Mouse (Mus musculus): ENCODE measurements around the gene Hcrt. TPM values are rescaled to one million over a fixed set of nuclear protein-coding genes. Genes with fewer than 3 reads are reported as not detected.

Hcrt gene
- total RNA-seq, 2 experiments from 2014 or later, result not detected

- intact Hi-C loops (cut with DNase I), result loop anchor here (1.0 to 2.0 kb wide), 2 partner anchors 47 to 191 kb away; no protein-coding TSS in a partner anchor
- peak; percentile 83 to 93 for DNase-seq (ENCODE audit: extremely low spot score in 1 of 2, low spot score in 2 of 2)
- Histone ChIP-seq H3K27ac (peak overlapping the region; percentile 69), H3K4me3 (peak overlapping the region; percentile 46)
- TF ChIP-seq CTCF (IDR thresholded peaks at IDR 0.05), result peak; percentile 85
These were observed 1.1 kb downstream of the Hcrt start for GRCm38 (mm10) chr11:100761547-100762045.

GRCm38 (mm10) chr11:100759611-100760233 lies 3.0 kb downstream of the Hcrt start, which contains the start of gene Kcnh4:
TSS of gene Kcnh4 (minus strand) at chr11:100759942.
- TF ChIP-seq CTCF (IDR thresholded peaks at IDR 0.05), result peak; percentile 48
- intact Hi-C loops (cut with DNase I), result loop anchor here (2.0 kb wide), 1 partner anchor 189 kb away; no protein-coding TSS in a partner anchor

GRCm38 (mm10) chr11:100758707-100759610 lies 3.8 kb downstream of the Hcrt start:
- no peak for DNase-seq (ENCODE audit: extremely low spot score in 1 of 2, low spot score in 2 of 2)
- no peak; the same call in 1 of the 2 replicates for TF ChIP-seq CTCF (IDR thresholded peaks at IDR 0.05)
- peak overlapping the region; percentile 51 for H3K4me3 ChIP-seq
- peak overlapping the region; percentile 69 for H3K27ac ChIP-seq
- intact Hi-C loops (cut with DNase I), result no loop called here

More at GRCm38 (mm10) chr11:100759611-100760233, 3.0 kb downstream of the Hcrt start, which contains the start of gene Kcnh4:
- Histone ChIP-seq H3K27ac (peak within 1 kb of the TSS; percentile 69), H3K4me3 (peak within 1 kb of the TSS; percentile 51)
- peak; percentile 89 for DNase-seq (ENCODE audit: extremely low spot score in 1 of 2, low spot score in 2 of 2)

- no peak for TF ChIP-seq CTCF (IDR thresholded peaks at IDR 0.05)
- no peak overlapping the region for H3K27ac ChIP-seq
These were observed 5.2 kb downstream of the Hcrt start for GRCm38 (mm10) chr11:100757566-100757965.

GRCm38 (mm10) chr11:100756476-100756875 lies 6.3 kb downstream of the Hcrt start:
- H3K27ac ChIP-seq, result no peak overlapping the region
- no peak overlapping the region for H3K4me3 ChIP-seq
- intact Hi-C loops (cut with DNase I), result no loop called here
- DNase-seq (ENCODE audit: extremely low spot score in 1 of 2, low spot score in 2 of 2), result no peak
- no peak for TF ChIP-seq CTCF (IDR thresholded peaks at IDR 0.05)

More at GRCm38 (mm10) chr11:100757566-100757965, 5.2 kb downstream of the Hcrt start:
- DNase-seq (ENCODE audit: extremely low spot score in 1 of 2, low spot score in 2 of 2), result no peak
- H3K4me3 ChIP-seq, result no peak overlapping the region
- intact Hi-C loops (cut with DNase I), result no loop called here

- intact Hi-C loops (cut with DNase I), result loop anchor here (5.0 kb wide), 1 partner anchor 192 kb away; no protein-coding TSS in a partner anchor
- DNase-seq (ENCODE audit: extremely low spot score in 1 of 2, low spot score in 2 of 2), result peak in 1 of 2 experiments; percentile 47
- Histone ChIP-seq H3K27ac (peak overlapping the region; percentile 86), H3K4me3 (no peak overlapping the region)
- TF ChIP-seq CTCF (IDR thresholded peaks at IDR 0.05), result no peak
These were observed 8.1 kb downstream of the Hcrt start for GRCm38 (mm10) chr11:100754693-100755057.

GRCm38 (mm10) chr11:100754021-100754692 lies 8.6 kb downstream of the Hcrt start:
- Histone ChIP-seq H3K4me3 (no peak overlapping the region), H3K27ac (peak overlapping the region; percentile 86)
- peak; percentile 51 to 68 for DNase-seq (ENCODE audit: extremely low spot score in 1 of 2, low spot score in 2 of 2)
- no peak for TF ChIP-seq CTCF (IDR thresholded peaks at IDR 0.05)
- intact Hi-C loops (cut with DNase I), result loop anchor here (5.0 kb wide), 1 partner anchor 192 kb away; no protein-coding TSS in a partner anchor

- Histone ChIP-seq H3K4me3 (no peak overlapping the region), H3K27ac (peak overlapping the region; percentile 85)
- no peak for DNase-seq (ENCODE audit: extremely low spot score in 1 of 2, low spot score in 2 of 2)
- no peak for TF ChIP-seq CTCF (IDR thresholded peaks at IDR 0.05)
- intact Hi-C loops (cut with DNase I), result loop anchor here (5.0 kb wide), 1 partner anchor 190 kb away; no protein-coding TSS in a partner anchor
These were observed 10.4 kb downstream of the Hcrt start for GRCm38 (mm10) chr11:100752294-100752693.

- no peak overlapping the region for H3K4me3 ChIP-seq
- DNase-seq (ENCODE audit: extremely low spot score in 1 of 2, low spot score in 2 of 2), result no peak
- intact Hi-C loops (cut with DNase I), result loop anchor here (5.0 kb wide), 1 partner anchor 188 kb away; no protein-coding TSS in a partner anchor
- H3K27ac ChIP-seq, result peak overlapping the region; percentile 68; the same call in 1 of the 2 replicates
- TF ChIP-seq CTCF (IDR thresholded peaks at IDR 0.05), result no peak
These were observed 12.6 kb downstream of the Hcrt start for GRCm38 (mm10) chr11:100750127-100750526.

- no peak for TF ChIP-seq CTCF (IDR thresholded peaks at IDR 0.05)
- peak overlapping the region; percentile 68 for H3K27ac ChIP-seq
- H3K4me3 ChIP-seq, result no peak overlapping the region
- DNase-seq (ENCODE audit: extremely low spot score in 1 of 2, low spot score in 2 of 2), result peak; percentile 43 to 59
- intact Hi-C loops (cut with DNase I), result no loop called here
These were observed 13.3 kb downstream of the Hcrt start for GRCm38 (mm10) chr11:100749469-100749868.

GRCm38 (mm10) chr11:100748620-100749019 lies 14.1 kb downstream of the Hcrt start:
- intact Hi-C loops (cut with DNase I), result no loop called here
- Histone ChIP-seq H3K27ac (no peak overlapping the region), H3K4me3 (no peak overlapping the region)
- no peak for TF ChIP-seq CTCF (IDR thresholded peaks at IDR 0.05)
- no peak for DNase-seq (ENCODE audit: extremely low spot score in 1 of 2, low spot score in 2 of 2)
